Mouse (Mus musculus) E14TG2a.4 (cell line): ENCODE measurements around the gene Adgrf5.

Experiments
- H3K27me3 ChIP-seq: 2 replicates; pipeline ENCODE4 v1.6.1; 2014; ENCODE audit warnings: low read length, control low read depth; ENCODE audit not compliant: insufficient read depth
- H3K36me3 ChIP-seq: 2 replicates; pipeline ENCODE4 v1.6.1; 2014; ENCODE audit warnings: low read length, control low read depth; ENCODE audit not compliant: insufficient read depth
- H3K4me1 ChIP-seq: replicated peaks from 2 replicates; pipeline ENCODE4 v1.6.1; 2014; ENCODE audit warnings: low read depth, low read length, control low read depth
- H3K4me3 ChIP-seq: replicated peaks from 2 replicates; pipeline ENCODE4 v1.5.1; 2014; ENCODE audit warnings: mild to moderate bottlenecking, low read length
- H3K9me3 ChIP-seq: 2 replicates; pipeline ENCODE4 v1.6.1; 2014; ENCODE audit warnings: low read length, control low read depth
- CTCF ChIP-seq: conservative IDR thresholded peaks from 2 replicates; pipeline ENCODE4 v1.5.1; 2014; ENCODE audit warnings: low read length
- NANOG ChIP-seq: IDR thresholded peaks from 2 replicates; pipeline ENCODE4 v1.6.1; 2014; ENCODE audit warnings: borderline replicate concordance, low read length, mixed read lengths
- POU5F1 ChIP-seq: IDR thresholded peaks from 2 replicates; pipeline ENCODE4 v1.6.1; 2014; ENCODE audit warnings: low read length, borderline replicate concordance

Gene Adgrf5

GRCm38 (mm10) chr17:43495502-43495901 lies 135.3 kb downstream of the Adgrf5 start:
- TF ChIP-seq POU5F1 (no peak), NANOG (no peak), CTCF (no peak)
- H3K4me1 ChIP-seq = no peaks in the 10 kb centered on the region
- H3K27me3 ChIP-seq = no peaks in the 10 kb centered on the region
- no peaks in the 10 kb centered on the region for H3K36me3 ChIP-seq
- H3K4me3 ChIP-seq = no peak overlapping the region
- peaks cover 6% of the 10 kb centered on the region for H3K9me3 ChIP-seq

GRCm38 (mm10) chr17:43497521-43497920 lies 137.3 kb downstream of the Adgrf5 start:
- Histone ChIP-seq H3K4me3 (no peak overlapping the region), H3K4me1 (no peaks in the 10 kb centered on the region), H3K36me3 (no peaks in the 10 kb centered on the region), H3K9me3 (no peaks in the 10 kb centered on the region), H3K27me3 (no peaks in the 10 kb centered on the region)
- TF ChIP-seq CTCF = no peak
- no peak for TF ChIP-seq NANOG
- no peak for TF ChIP-seq POU5F1

GRCm38 (mm10) chr17:43500513-43500912 lies 140.3 kb downstream of the Adgrf5 start:
- Histone ChIP-seq H3K9me3 (no peaks in the 10 kb centered on the region), H3K36me3 (no peaks in the 10 kb centered on the region), H3K27me3 (no peaks in the 10 kb centered on the region), H3K4me3 (no peak overlapping the region), H3K4me1 (no peaks in the 10 kb centered on the region)
- TF ChIP-seq NANOG (no peak), CTCF (no peak), POU5F1 (no peak)

GRCm38 (mm10) chr17:43501223-43501622 lies 141.0 kb downstream of the Adgrf5 start:
- Histone ChIP-seq H3K4me3 (no peak overlapping the region), H3K36me3 (no peaks in the 10 kb centered on the region), H3K9me3 (no peaks in the 10 kb centered on the region), H3K27me3 (no peaks in the 10 kb centered on the region), H3K4me1 (no peaks in the 10 kb centered on the region)
- TF ChIP-seq CTCF = no peak
- no peak for TF ChIP-seq POU5F1
- no peak for TF ChIP-seq NANOG

- no peaks in the 10 kb centered on the region for H3K27me3 ChIP-seq
- no peaks in the 10 kb centered on the region for H3K9me3 ChIP-seq
- no peaks in the 10 kb centered on the region for H3K36me3 ChIP-seq
- TF ChIP-seq POU5F1 (no peak), NANOG (no peak), CTCF (no peak)
- no peaks in the 10 kb centered on the region for H3K4me1 ChIP-seq
- no peak overlapping the region for H3K4me3 ChIP-seq
Observed at GRCm38 (mm10) chr17:43501631-43502030, 141.4 kb downstream of the Adgrf5 start.

- no peak for TF ChIP-seq NANOG
- no peak for TF ChIP-seq POU5F1
- no peak for TF ChIP-seq CTCF
- Histone ChIP-seq H3K9me3 (no peaks in the 10 kb centered on the region), H3K36me3 (no peaks in the 10 kb centered on the region), H3K4me1 (no peaks in the 10 kb centered on the region), H3K4me3 (no peak within 1 kb of the TSS), H3K27me3 (no peaks in the 10 kb centered on the region)
Observed at GRCm38 (mm10) chr17:43502592-43502991, 142.3 kb downstream of the Adgrf5 start, which contains the start of gene Mep1a. Mep1a (minus strand) TSS chr17:43502812.

- Histone ChIP-seq H3K9me3 (no peaks in the 10 kb centered on the region), H3K27me3 (no peaks in the 10 kb centered on the region), H3K4me1 (no peaks in the 10 kb centered on the region), H3K4me3 (no peak overlapping the region), H3K36me3 (no peaks in the 10 kb centered on the region)
- TF ChIP-seq CTCF (no peak), POU5F1 (no peak), NANOG (no peak)
Observed at GRCm38 (mm10) chr17:43503861-43504593, 143.8 kb downstream of the Adgrf5 start.

GRCm38 (mm10) chr17:43504594-43504934 lies 144.3 kb downstream of the Adgrf5 start:
- no peaks in the 10 kb centered on the region for H3K4me1 ChIP-seq
- H3K9me3 ChIP-seq = no peaks in the 10 kb centered on the region
- H3K36me3 ChIP-seq = no peaks in the 10 kb centered on the region
- H3K27me3 ChIP-seq = no peaks in the 10 kb centered on the region
- no peak for TF ChIP-seq POU5F1
- no peak for TF ChIP-seq CTCF
- TF ChIP-seq NANOG = no peak
- no peak overlapping the region for H3K4me3 ChIP-seq
